Mouse (Mus musculus) frontal cortex, postnatal 14 days (tissue): ENCODE measurements around the gene Tex28.
"Not testable (repeated sequence)": the region's sequence is repeated elsewhere in the genome, so short reads cannot be mapped to it uniquely, and the experiment has no call there.

Experiments
- DNase-seq, 2 experiments: peaks; one replicate each; pipeline ENCODE4 v3.0.0; 2022; ENCODE audit warnings: low spot score in 2 of 2

Gene Tex28

DNA sequence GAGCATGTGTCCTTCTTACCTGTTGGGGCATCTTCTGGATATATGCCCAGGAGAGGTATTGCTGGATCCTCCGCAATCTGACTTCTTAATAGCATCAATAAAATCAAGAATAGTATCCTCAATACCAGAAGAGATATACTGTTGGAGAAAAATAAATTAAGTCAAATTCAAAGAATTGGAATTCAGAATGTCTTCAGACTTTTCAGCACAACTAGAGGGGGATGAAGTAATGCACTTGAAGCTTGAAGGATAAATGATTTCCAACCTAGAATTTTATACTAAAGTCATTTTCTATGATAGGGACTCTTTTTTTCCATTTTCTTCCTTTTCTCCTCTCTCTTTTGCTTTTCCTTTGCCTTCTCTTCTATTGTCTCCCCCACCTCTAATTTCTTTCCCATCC lies at the start of gene Tex28:
Gene Tex28 (minus strand): TSS at position 101 of the 400 bp plus-strand sequence.
- no peak for DNase-seq

DNA sequence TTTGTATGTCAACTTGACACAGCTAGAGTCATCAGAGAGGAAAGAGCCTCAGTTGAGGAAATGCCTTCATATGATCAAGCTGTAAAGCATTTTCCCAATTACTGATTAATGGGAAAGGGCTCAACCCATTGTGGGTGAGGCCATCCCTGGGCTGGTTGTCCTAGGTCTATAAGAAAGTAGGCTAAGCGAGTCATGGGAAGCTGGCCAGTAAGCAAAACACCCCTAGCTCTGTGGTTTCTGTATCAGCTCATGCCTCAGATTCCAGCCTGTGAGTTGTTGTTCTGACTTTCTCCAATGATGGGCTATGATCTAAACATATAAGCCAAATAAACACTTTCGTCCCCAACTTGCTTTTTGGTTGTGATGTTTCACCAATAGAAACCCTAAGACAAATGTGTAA lies 35.9 kb upstream of the Tex28 start:
- no peak for DNase-seq

GRCm38 (mm10) chrX:74176959-74177358 lies 9.3 kb upstream of the Tex28 start, which contains the start of gene Tktl1:
Gene Tktl1, plus strand, starts transcription at chrX:74177259.
- no peak for DNase-seq

GRCm38 (mm10) chrX:74135263-74135662 lies 32.4 kb downstream of the Tex28 start, which contains the start of gene Mecp2:
Gene Mecp2, minus strand, starts transcription at chrX:74135363.
- not testable (repeated sequence) for DNase-seq

DNA sequence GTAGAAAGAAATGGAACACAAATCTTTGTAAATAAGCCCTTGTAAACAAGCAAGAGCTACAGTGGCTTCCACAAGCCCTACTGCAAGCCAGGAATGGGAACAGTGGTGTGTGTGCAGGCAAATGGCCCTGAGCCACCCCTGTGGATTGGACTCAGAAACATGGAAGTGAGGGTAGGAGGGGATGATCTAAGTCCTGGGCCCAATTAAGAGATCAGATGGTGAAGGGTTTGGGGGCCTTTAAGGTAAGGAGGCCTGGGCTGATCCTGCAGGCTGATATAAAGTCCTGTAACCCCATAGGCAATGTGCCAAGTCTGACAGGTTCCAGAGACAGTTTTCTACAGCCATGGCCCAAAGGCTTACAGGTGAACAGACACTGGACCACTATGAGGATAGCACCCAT lies 40.5 kb downstream of the Tex28 start, which contains the start of gene Opn1mw:
Gene Opn1mw (plus strand): TSS at position 301 of the 400 bp plus-strand sequence.
- no peak for DNase-seq

GRCm38 (mm10) chrX:74124975-74125374 lies 42.7 kb downstream of the Tex28 start:
- DNase-seq = no peak

- DNase-seq = peak; percentile 10 to 33
Observed at GRCm38 (mm10) chrX:74115511-74115910, 52.1 kb downstream of the Tex28 start.

DNA sequence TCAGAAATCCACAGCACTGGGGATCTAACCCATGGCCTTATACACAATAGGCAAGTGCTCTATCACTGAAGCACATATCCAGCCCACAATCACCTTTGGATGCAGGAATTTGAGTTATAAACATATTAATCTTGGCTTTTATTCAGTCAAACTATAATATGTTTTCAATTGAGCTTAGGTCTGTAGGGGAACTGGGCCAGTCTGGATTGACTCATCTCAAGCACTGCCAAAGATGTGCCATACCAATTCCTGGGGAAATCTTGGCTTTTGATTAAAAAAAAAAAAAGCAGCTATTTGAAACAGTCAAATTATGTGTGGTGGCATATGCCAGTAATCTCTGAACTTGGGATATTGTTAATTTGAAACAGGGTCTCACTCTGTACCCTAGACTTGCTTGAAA lies 53.6 kb downstream of the Tex28 start:
- no peak for DNase-seq

DNA sequence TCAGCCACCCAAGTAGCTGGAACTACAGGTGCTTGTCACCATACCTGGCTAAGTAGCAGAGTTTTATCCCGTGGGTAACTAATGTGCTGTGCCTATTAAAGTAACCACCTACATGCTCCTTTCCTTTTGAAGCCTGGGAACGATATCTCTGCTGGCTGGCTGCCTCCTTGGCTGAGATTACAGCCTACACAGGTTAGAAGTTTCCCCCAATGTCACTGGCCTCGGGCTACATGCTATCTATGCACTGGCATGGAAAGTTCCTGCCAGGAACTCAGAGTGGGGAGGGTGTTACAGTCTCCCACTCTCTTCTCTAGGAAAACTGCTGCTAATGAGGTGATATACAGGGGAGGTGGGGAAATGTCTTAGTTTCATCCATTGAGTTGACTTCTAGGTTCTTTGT lies 58.9 kb downstream of the Tex28 start:
- no peak for DNase-seq

DNA sequence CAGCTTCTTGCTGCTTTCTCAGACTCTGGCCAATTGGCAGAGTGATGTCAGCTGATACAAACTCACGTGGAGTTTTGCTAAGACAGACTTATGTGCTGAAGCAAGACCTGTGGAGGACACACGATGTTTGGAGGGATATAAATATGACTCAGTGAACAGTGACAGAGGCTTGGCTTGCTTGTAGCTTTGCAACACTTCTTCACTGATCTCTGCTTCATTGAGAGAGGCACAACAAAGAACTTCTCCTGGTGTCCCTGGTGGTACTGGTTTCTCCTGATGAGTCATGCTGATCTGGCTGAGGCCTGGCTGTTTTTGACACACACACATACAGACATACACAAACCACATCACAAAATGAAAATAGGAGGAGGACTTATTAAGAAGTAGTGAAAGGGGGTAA lies 61.7 kb downstream of the Tex28 start:
- no peak for DNase-seq

- no peak for DNase-seq
Observed at GRCm38 (mm10) chrX:74103457-74104188, 64.0 kb downstream of the Tex28 start.
